Mouse (Mus musculus) midbrain, embryonic 12.5 days (tissue): ENCODE measurements around the gene Apoc4. TPM values are rescaled to one million over a fixed set of nuclear protein-coding genes. Genes with fewer than 3 reads are reported as not detected.

Source experiments
- ATAC-seq: fragments of 200-750 bp; cut with Nextera tagmentation; 2 replicates; pipeline ENCODE4 v1.8.0; 2017; ENCODE audit warnings: low read depth, moderate TSS enrichment, moderate library complexity; ENCODE audit not compliant: low FRiP score
- H3K27ac ChIP-seq: fragments of 300-500 bp; sonication (generic); replicated peaks from 2 replicates; pipeline ENCODE4 v1.5.1; 2016; ENCODE audit warnings: mild to moderate bottlenecking
- H3K27me3 ChIP-seq: fragments of 300-500 bp; sonication (generic); 2 replicates; pipeline ENCODE4 v1.6.1; 2016; ENCODE audit warnings: mild to moderate bottlenecking
- H3K36me3 ChIP-seq: fragments of 300-500 bp; sonication (generic); 2 replicates; pipeline ENCODE4 v1.6.1; 2016
- H3K4me1 ChIP-seq: fragments of 300-500 bp; sonication (generic); 2 replicates; pipeline ENCODE4 v1.6.1; 2016
- H3K4me2 ChIP-seq: fragments of 300-500 bp; sonication (generic); replicated peaks from 2 replicates; pipeline ENCODE4 v1.6.1; 2016; ENCODE audit warnings: mild to moderate bottlenecking, moderate library complexity
- H3K4me3 ChIP-seq: fragments of 300-500 bp; sonication (generic); 2 replicates; pipeline ENCODE4 v1.5.1; 2016; ENCODE audit warnings: mild to moderate bottlenecking
- H3K9ac ChIP-seq: fragments of 300-500 bp; sonication (generic); replicated peaks from 2 replicates; pipeline ENCODE4 v1.6.1; 2016; ENCODE audit warnings: mild to moderate bottlenecking, moderate library complexity
- H3K9me3 ChIP-seq: fragments of 300-500 bp; sonication (generic); 2 replicates; pipeline ENCODE4 v1.6.1; 2016; ENCODE audit warnings: mild to moderate bottlenecking
- WGBS: fragments of 180-500 bp; shearing (Covaris S2); methylation state at CpG from one replicate; pipeline ENCODE4 v1.1.7; 2016; 5-methylcytosine and 5-hydroxymethylcytosine counted together
- polyA plus RNA-seq: library from polyadenylated mRNA; unstranded; fragments of >200 nt; fragmentation: Nextera tagmentation; extraction: Ambion mirVana; gene quantifications from 2 replicates; pipeline ENCODE4 v1.2.1, GENCODE M21; 2016

The Apoc4 gene
- polyA plus RNA-seq, 1 experiment from 2014 or later = 0.08 TPM

- Histone ChIP-seq H3K27me3 (no peaks in the 10 kb centered on the region), H3K36me3 (peaks cover 70% of the 10 kb centered on the region), H3K9me3 (no peaks in the 10 kb centered on the region), H3K9ac (no peak overlapping the region), H3K4me2 (no peak overlapping the region), H3K4me3 (no peak overlapping the region), H3K4me1 (no peaks in the 10 kb centered on the region), H3K27ac (no peak overlapping the region)
- no peak for ATAC-seq
- 94% methylated on average over 15 of the region's 15 CpGs for WGBS
Observed at GRCm38 (mm10) chr7:19633855-19634254, 47.4 kb downstream of the Apoc4 start.

GRCm38 (mm10) chr7:19633197-19633596 lies 48.1 kb downstream of the Apoc4 start:
- WGBS = 93% methylated on average over 17 of the region's 17 CpGs
- Histone ChIP-seq H3K36me3 (peaks cover 63% of the 10 kb centered on the region), H3K27me3 (no peaks in the 10 kb centered on the region), H3K4me1 (0 out of 2 replicates have a peak, but pooled peaks cover 6% of the 10 kb centered on the region), H3K9ac (no peak overlapping the region), H3K9me3 (no peaks in the 10 kb centered on the region), H3K4me3 (no peak overlapping the region), H3K27ac (no peak overlapping the region), H3K4me2 (no peak overlapping the region)
- no peak for ATAC-seq

- Histone ChIP-seq H3K4me3 (no peak overlapping the region), H3K9ac (no peak overlapping the region), H3K9me3 (no peaks in the 10 kb centered on the region), H3K27ac (no peak overlapping the region), H3K4me1 (0 out of 2 replicates have a peak, but pooled peaks cover 6% of the 10 kb centered on the region), H3K36me3 (peaks cover 59% of the 10 kb centered on the region), H3K27me3 (peaks cover under 1% of the 10 kb centered on the region; the same call in 1 of the 2 replicates), H3K4me2 (no peak overlapping the region)
- ATAC-seq = no peak
Observed at GRCm38 (mm10) chr7:19632720-19633119, 48.6 kb downstream of the Apoc4 start.

GRCm38 (mm10) chr7:19632275-19632674 lies 49.0 kb downstream of the Apoc4 start:
- Histone ChIP-seq H3K9ac (no peak overlapping the region), H3K9me3 (no peaks in the 10 kb centered on the region), H3K27ac (no peak overlapping the region), H3K36me3 (peaks cover 54% of the 10 kb centered on the region), H3K4me2 (no peak overlapping the region), H3K4me3 (no peak overlapping the region), H3K4me1 (0 out of 2 replicates have a peak, but pooled peaks cover 6% of the 10 kb centered on the region), H3K27me3 (peaks cover 3% of the 10 kb centered on the region; the same call in 1 of the 2 replicates)
- ATAC-seq = no peak

GRCm38 (mm10) chr7:19629361-19629734 lies 51.9 kb downstream of the Apoc4 start, which contains the start of gene Relb:
Relb (minus strand) TSS chr7:19629438.
- peak within 1 kb of the TSS; percentile 95 for H3K4me2 ChIP-seq
- peaks cover 3% of the 10 kb centered on the region; the same call in 1 of the 2 replicates for H3K27me3 ChIP-seq
- peak within 1 kb of the TSS; percentile 74 for H3K4me3 ChIP-seq
- peak within 1 kb of the TSS; percentile 78 for H3K27ac ChIP-seq
- no peak; the same call in none of the 2 replicates for ATAC-seq
- H3K9ac ChIP-seq = peak within 1 kb of the TSS; percentile 52
- WGBS = under 1% methylated on average over 27 of the region's 41 CpGs
- no peaks in the 10 kb centered on the region for H3K9me3 ChIP-seq
- 0 out of 2 replicates have a peak, but pooled peaks cover 6% of the 10 kb centered on the region for H3K4me1 ChIP-seq
- peaks cover 25% of the 10 kb centered on the region for H3K36me3 ChIP-seq

GRCm38 (mm10) chr7:19628536-19629360 lies 52.5 kb downstream of the Apoc4 start:
- Histone ChIP-seq H3K4me2 (peak overlapping the region; percentile 95), H3K4me1 (0 out of 2 replicates have a peak, but pooled peaks cover 6% of the 10 kb centered on the region), H3K36me3 (peaks cover 19% of the 10 kb centered on the region), H3K4me3 (peak overlapping the region; percentile 74), H3K27ac (peak overlapping the region; percentile 78), H3K9me3 (no peaks in the 10 kb centered on the region), H3K9ac (peak overlapping the region; percentile 52), H3K27me3 (peaks cover 3% of the 10 kb centered on the region; the same call in 1 of the 2 replicates)
- WGBS = under 1% methylated on average over 55 of the region's 57 CpGs
- ATAC-seq = peak; percentile 90

GRCm38 (mm10) chr7:19628192-19628535 lies 53.1 kb downstream of the Apoc4 start:
- peak overlapping the region; percentile 78 for H3K27ac ChIP-seq
- ATAC-seq = no peak
- peak overlapping the region; percentile 95 for H3K4me2 ChIP-seq
- peak overlapping the region; percentile 74 for H3K4me3 ChIP-seq
- peaks cover 3% of the 10 kb centered on the region; the same call in 1 of the 2 replicates for H3K27me3 ChIP-seq
- 0 out of 2 replicates have a peak overlapping the region, but pooled peaks have one; percentile 52 for H3K9ac ChIP-seq
- no peaks in the 10 kb centered on the region for H3K9me3 ChIP-seq
- 17% methylated on average over 17 of the region's 17 CpGs for WGBS
- H3K36me3 ChIP-seq = peaks cover 13% of the 10 kb centered on the region
- H3K4me1 ChIP-seq = 0 out of 2 replicates have a peak, but pooled peaks cover 6% of the 10 kb centered on the region

Other genes with a start within 250 kb of the Apoc4 start
- 16.4 and 20.9 TPM in 2 replicates for gene Mark4, start 222.7 kb downstream of the Apoc4 start, polyA plus RNA-seq
- gene Exoc3l2, start 218.1 kb downstream of the Apoc4 start, polyA plus RNA-seq = 0.42 and 0.61 TPM in 2 replicates
- 4.3 and 5.0 TPM in 2 replicates for gene Bloc1s3, start 173.1 kb downstream of the Apoc4 start, polyA plus RNA-seq
- gene Trappc6a, start 173.1 kb downstream of the Apoc4 start, polyA plus RNA-seq = 41.5 and 41.7 TPM in 2 replicates
- 0.06 TPM in 1 of 2 replicates, not detected in the other for gene Nkpd1, start 163.6 kb downstream of the Apoc4 start, polyA plus RNA-seq
- gene Ppp1r37, start 118.4 kb downstream of the Apoc4 start, polyA plus RNA-seq = 37.2 and 38.8 TPM in 2 replicates
- gene Zfp296, start 104.2 kb downstream of the Apoc4 start, polyA plus RNA-seq = 0.14 and 0.27 TPM in 2 replicates
- 129 and 132 TPM in 2 replicates for gene Gemin7, start 103.9 kb downstream of the Apoc4 start, polyA plus RNA-seq
- gene Clasrp, start 77.0 kb downstream of the Apoc4 start, polyA plus RNA-seq = 71.7 and 74.3 TPM in 2 replicates
- gene Relb, start 52.0 kb downstream of the Apoc4 start, polyA plus RNA-seq = 4.2 and 4.9 TPM in 2 replicates
- gene Clptm1, start 16.4 kb downstream of the Apoc4 start, polyA plus RNA-seq = 103 and 106 TPM in 2 replicates
- gene Apoc2, start 3.5 kb downstream of the Apoc4 start, polyA plus RNA-seq = 0.45 TPM in 1 of 2 replicates, not detected in the other
- not detected in 2 replicates for gene Gm44805, start 56 bp downstream of the Apoc4 start, polyA plus RNA-seq
- gene Apoc1, start 11.2 kb upstream of the Apoc4 start, polyA plus RNA-seq = 1.3 and 1.8 TPM in 2 replicates
- 203 and 260 TPM in 2 replicates for gene Apoe, start 17.7 kb upstream of the Apoc4 start, polyA plus RNA-seq
- gene Tomm40, start 34.0 kb upstream of the Apoc4 start, polyA plus RNA-seq = 148 and 152 TPM in 2 replicates
- gene Nectin2, start 69.0 kb upstream of the Apoc4 start, polyA plus RNA-seq = 46.7 and 53.3 TPM in 2 replicates
- gene Bcam, start 89.5 kb upstream of the Apoc4 start, polyA plus RNA-seq = 10.7 and 14.1 TPM in 2 replicates
- gene Cblc, start 115.3 kb upstream of the Apoc4 start, polyA plus RNA-seq = 0.27 and 0.36 TPM in 2 replicates
- gene Bcl3, start 141.3 kb upstream of the Apoc4 start, polyA plus RNA-seq = 0.52 and 0.64 TPM in 2 replicates
- 0.63 and 1.4 TPM in 2 replicates for gene Gm19345, start 170.5 kb upstream of the Apoc4 start, polyA plus RNA-seq
- gene Ceacam16, start 179.8 kb upstream of the Apoc4 start, polyA plus RNA-seq = 0.17 TPM in 1 of 2 replicates, not detected in the other
- gene Ceacam19, start 206.5 kb upstream of the Apoc4 start, polyA plus RNA-seq = not detected in 2 replicates
- gene Pvr, start 239.7 kb upstream of the Apoc4 start, polyA plus RNA-seq = 3.4 and 3.7 TPM in 2 replicates